Mouse (Mus musculus): Measurements from ENCODE around the gene Pate3. TPM values are rescaled to one million over a fixed set of nuclear protein-coding genes. Genes with fewer than 3 reads are reported as not detected.

Gene Pate3
- not detected for polyA plus RNA-seq (2014; fragmentation: Illumina TruSeq; extraction: RNeasy Lipid Tissue Mini Kit (QIAGEN cat#74804); ENCODE audit: low read depth, low replicate concordance)

DNA sequence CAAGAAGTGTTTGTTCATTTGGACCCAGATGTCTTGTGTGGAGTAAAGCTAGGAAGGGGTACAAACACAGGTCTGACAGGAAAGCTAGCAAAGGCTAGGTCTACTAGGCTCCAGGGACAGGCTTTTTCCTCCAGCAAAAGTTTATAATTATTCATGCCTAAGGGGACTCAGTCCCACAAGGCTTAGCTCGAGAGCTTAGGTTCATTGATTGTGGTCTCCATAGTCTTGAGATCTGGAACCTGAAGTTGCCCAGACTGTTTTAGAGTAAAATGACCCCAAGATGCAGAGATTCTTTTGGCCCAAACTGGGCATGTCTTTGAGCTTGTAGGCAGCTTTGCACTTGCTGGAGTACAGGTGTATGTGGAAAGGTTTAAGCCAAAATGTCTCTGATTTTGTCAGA lies at the start of gene Pate3:
Gene Pate3 (minus strand): TSS at position 101 of the 400 bp plus-strand sequence.

DNA sequence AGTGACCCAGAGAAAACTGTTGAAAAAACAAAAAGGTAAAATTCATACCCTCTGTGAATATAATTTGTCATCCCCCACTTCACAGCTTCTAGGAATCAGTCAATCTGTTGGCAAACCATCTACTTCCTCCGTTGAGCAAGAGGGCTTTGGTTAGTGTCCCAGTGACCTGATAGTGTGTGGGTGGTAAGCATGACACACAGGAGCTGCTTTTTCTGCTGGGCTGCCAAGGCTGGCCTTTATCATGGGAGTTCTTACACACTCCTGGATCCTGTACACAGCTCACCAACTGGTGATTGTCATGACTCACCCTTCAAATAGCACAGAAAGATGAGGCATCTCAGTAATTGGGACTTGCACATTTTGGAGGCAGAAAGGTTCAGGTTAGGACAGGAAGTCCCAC lies 39.0 kb upstream of the Pate3 start, which contains the start of gene Pate1:
Gene Pate1 (minus strand): TSS at position 378 of the 400 bp plus-strand sequence.

DNA sequence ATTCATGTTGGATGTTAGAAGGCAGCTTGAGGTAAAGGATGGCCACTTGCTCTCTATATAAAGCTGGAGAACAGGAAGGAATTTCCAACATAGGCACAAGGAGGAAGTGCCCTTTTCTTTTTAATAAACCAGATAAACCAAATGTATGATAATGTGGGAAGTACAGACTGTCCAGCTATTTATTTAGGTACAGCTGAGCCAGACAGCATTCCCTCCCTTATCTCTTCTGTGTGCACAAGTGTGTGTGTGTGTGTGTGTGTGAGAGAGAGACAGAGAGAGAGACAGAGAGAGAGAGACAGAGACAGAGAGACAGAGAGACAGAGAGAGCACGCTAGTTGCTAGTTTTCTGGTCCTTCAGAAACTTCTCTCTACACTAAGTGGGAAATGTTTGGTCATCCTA lies 36.2 kb downstream of the Pate3 start, which contains the start of gene Pate4:
Gene Pate4 (minus strand): TSS at position 101 of the 400 bp plus-strand sequence.

Other genes with a start within 250 kb of the Pate3 start
- gene Cdon, start 227.1 kb downstream of the Pate3 start, polyA plus RNA-seq (2014; fragmentation: Illumina TruSeq; extraction: RNeasy Lipid Tissue Mini Kit (QIAGEN cat#74804); ENCODE audit: low read depth, low replicate concordance) = 7.3 TPM
- not detected for gene Gm1113, start 129.9 kb downstream of the Pate3 start, polyA plus RNA-seq (2014; fragmentation: Illumina TruSeq; extraction: RNeasy Lipid Tissue Mini Kit (QIAGEN cat#74804); ENCODE audit: low read depth, low replicate concordance)
- not detected for gene Ddx25, start 89.7 kb downstream of the Pate3 start, polyA plus RNA-seq (2014; fragmentation: Illumina TruSeq; extraction: RNeasy Lipid Tissue Mini Kit (QIAGEN cat#74804); ENCODE audit: low read depth, low replicate concordance)
- 9.0 TPM for gene Pus3, start 89.6 kb downstream of the Pate3 start, polyA plus RNA-seq (2014; fragmentation: Illumina TruSeq; extraction: RNeasy Lipid Tissue Mini Kit (QIAGEN cat#74804); ENCODE audit: low read depth, low replicate concordance)
- gene Pate2, start 77.9 kb downstream of the Pate3 start, polyA plus RNA-seq (2014; fragmentation: Illumina TruSeq; extraction: RNeasy Lipid Tissue Mini Kit (QIAGEN cat#74804); ENCODE audit: low read depth, low replicate concordance) = not detected
- 2.3 TPM for gene Hyls1, start 77.8 kb downstream of the Pate3 start, polyA plus RNA-seq (2014; fragmentation: Illumina TruSeq; extraction: RNeasy Lipid Tissue Mini Kit (QIAGEN cat#74804); ENCODE audit: low read depth, low replicate concordance)
- gene Pate4, start 36.3 kb downstream of the Pate3 start, polyA plus RNA-seq (2014; fragmentation: Illumina TruSeq; extraction: RNeasy Lipid Tissue Mini Kit (QIAGEN cat#74804); ENCODE audit: low read depth, low replicate concordance) = not detected
- gene Pate1, start 39.2 kb upstream of the Pate3 start, polyA plus RNA-seq (2014; fragmentation: Illumina TruSeq; extraction: RNeasy Lipid Tissue Mini Kit (QIAGEN cat#74804); ENCODE audit: low read depth, low replicate concordance) = not detected
- not detected for gene Gm17677, start 92.8 kb upstream of the Pate3 start, polyA plus RNA-seq (2014; fragmentation: Illumina TruSeq; extraction: RNeasy Lipid Tissue Mini Kit (QIAGEN cat#74804); ENCODE audit: low read depth, low replicate concordance)
- gene Gm17727, start 129.9 kb upstream of the Pate3 start, polyA plus RNA-seq (2014; fragmentation: Illumina TruSeq; extraction: RNeasy Lipid Tissue Mini Kit (QIAGEN cat#74804); ENCODE audit: low read depth, low replicate concordance) = not detected
- gene Gm27235, start 141.9 kb upstream of the Pate3 start, polyA plus RNA-seq (2014; fragmentation: Illumina TruSeq; extraction: RNeasy Lipid Tissue Mini Kit (QIAGEN cat#74804); ENCODE audit: low read depth, low replicate concordance) = not detected
- not detected for gene D730048I06Rik, start 141.9 kb upstream of the Pate3 start, polyA plus RNA-seq (2014; fragmentation: Illumina TruSeq; extraction: RNeasy Lipid Tissue Mini Kit (QIAGEN cat#74804); ENCODE audit: low read depth, low replicate concordance)
- gene 9230110F15Rik, start 195.9 kb upstream of the Pate3 start, polyA plus RNA-seq (2014; fragmentation: Illumina TruSeq; extraction: RNeasy Lipid Tissue Mini Kit (QIAGEN cat#74804); ENCODE audit: low read depth, low replicate concordance) = not detected

All from heart, adult 10 weeks (tissue).